Mouse (Mus musculus): Measurements from ENCODE around the gene Slc22a3.

GRCm38 (mm10) chr17:12452862-12453531 lies 54.5 kb downstream of the Slc22a3 start:
- TF ChIP-seq CTCF (IDR thresholded peaks at IDR 0.05; ENCODE audit: borderline replicate concordance, control insufficient read depth, extremely low read depth, insufficient read depth, low read length, poor library complexity): no peak
- TF ChIP-seq POLR2A (IDR thresholded peaks at IDR 0.05; ENCODE audit: control insufficient read depth, extremely low read depth, insufficient read depth, low read length, poor library complexity): no peak
